Mouse (Mus musculus) yolk sac, embryonic 10.5 days (tissue): ENCODE results near the gene Fbxl8.
A peak's percentile ranks its signal among the peaks of the same experiment; 100 is the strongest.
"Not testable (repeated sequence)": the region's sequence is repeated elsewhere in the genome, so short reads cannot be mapped to it uniquely, and the experiment has no call there.

Experiments
- DNase-seq: peaks from one replicate; pipeline ENCODE4 v3.0.0-alpha.2; 2017; ENCODE audit warnings: low spot score

Gene Fbxl8

GRCm38 (mm10) chr8:105264024-105264982 lies at the start of gene Fbxl8, which contains the start of gene Tradd:
Fbxl8 (plus strand) TSS chr8:105264648.
Tradd (minus strand) TSS chr8:105264609.
- DNase-seq = peak; percentile 84

DNA sequence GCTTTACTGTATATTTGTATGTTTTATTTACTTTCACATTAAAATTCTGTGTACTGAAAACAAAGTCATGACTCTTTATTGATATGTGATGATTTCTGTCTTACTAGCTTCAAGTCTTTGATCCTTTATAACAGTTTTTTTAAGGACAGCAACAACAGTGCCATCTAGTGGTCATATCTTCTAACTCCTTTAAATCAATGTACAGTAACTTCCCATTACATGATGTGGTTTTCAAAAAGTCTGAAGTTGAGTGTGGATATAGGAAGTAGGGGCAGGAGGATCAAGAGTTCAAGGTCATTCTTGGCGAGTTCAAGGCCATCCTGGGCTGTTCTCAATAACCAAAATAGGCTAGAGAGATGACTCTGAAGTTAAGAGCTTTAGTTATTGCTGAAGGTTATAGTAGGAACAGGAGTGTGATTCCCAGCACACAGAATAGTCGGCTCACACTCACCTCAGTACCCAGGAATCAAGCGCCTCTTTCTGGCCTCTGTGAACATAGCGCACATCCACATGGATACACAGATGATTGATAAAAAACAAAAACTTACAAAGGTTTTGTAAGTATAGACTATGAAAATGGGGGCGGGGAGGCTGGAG lies 46.4 kb upstream of the Fbxl8 start:
- no peak for DNase-seq

- no peak for DNase-seq
These were observed 40.6 kb upstream of the Fbxl8 start for GRCm38 (mm10) chr8:105223850-105224249.

DNA sequence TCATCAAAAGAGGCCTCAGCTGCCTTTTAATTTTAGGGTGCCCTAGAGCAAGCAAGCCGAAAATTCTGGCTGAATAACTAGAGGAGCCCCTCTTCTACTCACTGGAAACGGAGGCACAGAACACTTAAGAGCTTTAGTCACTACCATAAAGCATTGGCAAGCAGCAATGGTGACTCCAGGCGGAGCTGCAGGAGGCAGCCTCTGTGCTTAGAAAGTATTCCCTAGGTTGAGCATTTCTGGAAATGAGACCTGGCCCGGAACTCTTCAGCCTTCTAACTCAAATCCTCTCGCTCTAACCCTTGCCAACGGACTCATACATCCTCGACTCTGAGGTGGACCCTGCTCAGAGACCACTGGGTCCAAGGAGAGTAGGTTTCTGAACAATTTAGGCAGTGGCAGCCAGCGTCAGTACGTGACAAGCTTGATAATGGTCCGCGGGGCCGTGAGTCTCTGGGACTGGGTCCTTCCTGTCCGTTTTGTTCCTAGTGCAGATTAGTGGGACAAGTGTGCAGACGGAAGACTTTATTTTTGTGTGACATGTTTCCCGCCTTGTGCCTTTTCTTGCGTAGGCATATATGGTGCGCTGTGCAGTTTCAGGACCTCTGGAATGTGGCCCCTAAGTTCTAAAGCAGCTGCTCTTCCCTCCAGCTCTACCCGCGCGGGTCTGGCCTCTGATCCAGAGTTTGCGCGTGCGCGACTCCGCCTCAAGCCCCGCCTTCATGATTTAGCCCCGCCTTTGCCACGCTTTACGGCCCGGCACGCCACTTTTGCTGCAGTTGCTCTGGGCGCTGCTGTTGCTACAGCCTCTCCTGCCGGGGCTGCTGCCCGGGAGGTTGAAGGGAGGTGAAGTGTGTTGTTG lies 39.8 kb upstream of the Fbxl8 start, which contains the start of gene D230025D16Rik:
Gene D230025D16Rik (plus strand): TSS at position 733 of the 859 bp plus-strand sequence.
- peak; percentile 97 for DNase-seq

GRCm38 (mm10) chr8:105225272-105225593 lies 39.2 kb upstream of the Fbxl8 start:
- DNase-seq = no peak

GRCm38 (mm10) chr8:105225917-105226316 lies 38.5 kb upstream of the Fbxl8 start:
- peak; percentile 73 for DNase-seq

DNA sequence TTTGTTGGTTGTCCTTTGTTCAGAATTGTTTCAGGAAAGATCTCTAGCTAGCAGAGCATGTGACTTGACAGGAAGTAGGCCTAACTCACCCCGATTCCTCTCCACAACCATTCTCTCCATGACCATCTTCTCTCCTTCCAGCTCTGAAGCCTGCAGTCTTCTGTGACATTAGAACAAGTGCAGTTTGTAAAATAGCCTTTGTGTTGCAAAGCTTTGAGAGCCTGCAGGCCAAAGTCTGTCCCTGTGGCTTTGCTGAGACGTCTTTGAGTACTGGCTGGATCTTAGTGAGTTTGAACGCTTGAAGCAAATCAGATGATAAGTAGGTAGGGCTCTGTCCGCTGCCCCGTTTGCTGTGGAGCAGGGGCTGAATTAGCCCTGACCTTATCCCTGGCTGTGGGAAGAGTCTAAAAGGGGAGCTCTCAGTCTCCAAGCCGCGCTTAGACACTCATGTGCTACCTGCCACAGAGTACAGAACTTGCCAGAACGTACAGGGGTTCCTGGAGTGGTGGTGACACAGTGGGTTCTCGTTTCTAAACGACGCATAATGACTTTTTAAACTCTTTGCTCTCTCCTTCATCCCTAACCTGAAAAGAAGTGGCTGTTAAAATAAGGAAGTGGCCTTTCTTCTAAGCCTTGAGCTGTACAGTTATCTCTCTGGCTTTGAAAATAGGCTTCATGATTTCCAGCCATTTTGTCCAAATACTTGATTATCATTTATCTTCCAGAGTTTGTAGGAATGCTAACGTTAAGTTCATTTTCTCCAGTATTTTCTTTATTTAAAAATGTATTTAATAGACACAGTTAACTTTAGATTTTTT lies 32.7 kb upstream of the Fbxl8 start:
- DNase-seq = no peak

DNA sequence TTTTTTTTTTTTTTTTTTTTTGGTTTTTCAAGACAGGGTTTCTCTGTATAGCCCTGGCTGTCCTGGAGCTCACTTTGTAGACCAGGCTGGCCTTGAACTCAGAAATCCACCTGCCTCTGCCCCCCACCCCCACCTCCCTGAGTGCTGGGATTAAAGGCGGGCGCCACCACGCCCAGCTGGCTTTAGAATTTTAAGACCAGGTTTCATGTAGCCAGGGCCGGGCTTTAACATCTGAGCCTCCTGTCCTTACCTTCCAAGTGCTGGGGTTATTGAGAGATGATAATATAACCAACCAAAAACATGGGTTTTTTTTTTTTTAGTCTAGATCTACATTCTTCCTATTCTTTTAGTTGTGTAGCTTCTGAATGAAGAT lies 32.1 kb upstream of the Fbxl8 start:
- DNase-seq = not testable (repeated sequence)

DNA sequence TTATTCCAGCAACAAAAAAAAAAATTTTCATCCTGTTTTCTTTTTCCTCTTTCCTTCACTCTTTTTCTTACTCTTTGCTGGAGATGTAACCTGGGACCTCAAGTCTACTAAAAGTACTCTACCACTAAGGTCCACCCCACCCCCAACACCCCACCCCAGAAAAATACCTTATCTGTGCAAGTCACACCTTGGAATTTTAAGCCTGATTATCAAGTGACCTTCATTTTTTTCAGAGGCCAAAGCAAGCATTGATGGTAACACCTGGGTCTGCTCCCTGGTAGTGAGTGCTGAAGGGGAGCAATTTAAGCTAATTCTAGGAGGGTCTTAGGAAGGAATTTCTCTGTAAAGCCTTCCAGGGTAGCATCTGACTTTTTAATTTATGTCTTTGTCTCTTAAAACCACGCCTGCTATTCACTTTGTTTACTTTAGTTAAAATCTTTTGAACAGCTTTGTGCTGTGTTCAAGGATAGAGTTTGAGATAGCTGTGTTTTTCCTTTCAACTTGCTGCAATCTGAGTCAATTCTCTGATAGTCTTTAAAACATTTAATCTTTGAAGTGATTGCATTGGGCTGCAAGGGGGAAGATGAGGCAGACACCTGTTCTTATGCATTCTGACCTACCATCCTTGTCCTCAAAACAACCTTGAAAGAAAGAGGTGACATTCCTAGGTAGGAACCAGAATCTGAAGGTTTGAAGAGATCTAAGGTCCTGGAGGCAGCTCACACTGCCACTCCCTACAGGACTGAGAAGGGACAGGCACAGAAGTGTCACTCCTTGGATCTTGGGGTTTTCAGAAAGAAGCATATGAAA lies 31.1 kb upstream of the Fbxl8 start:
- DNase-seq = no peak

DNA sequence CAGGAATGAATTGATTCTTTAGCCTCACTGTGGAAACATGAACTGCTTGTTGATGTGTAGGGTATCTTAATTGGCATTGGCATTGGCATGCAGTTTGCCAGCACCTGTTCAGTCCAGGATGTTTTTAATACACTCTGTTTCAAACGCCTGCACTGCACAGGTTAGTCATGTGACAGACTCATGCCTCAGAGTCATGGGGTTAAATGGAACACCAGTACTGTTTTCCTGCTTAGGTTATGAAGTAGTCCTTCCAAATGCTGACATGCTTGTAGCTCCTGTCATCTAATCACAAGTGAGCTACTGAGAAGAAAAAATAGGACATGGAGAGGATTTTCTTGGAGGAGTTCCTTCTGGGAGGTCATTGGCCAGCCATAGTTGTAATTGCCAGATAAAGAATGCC lies 29.2 kb upstream of the Fbxl8 start:
- no peak for DNase-seq

DNA sequence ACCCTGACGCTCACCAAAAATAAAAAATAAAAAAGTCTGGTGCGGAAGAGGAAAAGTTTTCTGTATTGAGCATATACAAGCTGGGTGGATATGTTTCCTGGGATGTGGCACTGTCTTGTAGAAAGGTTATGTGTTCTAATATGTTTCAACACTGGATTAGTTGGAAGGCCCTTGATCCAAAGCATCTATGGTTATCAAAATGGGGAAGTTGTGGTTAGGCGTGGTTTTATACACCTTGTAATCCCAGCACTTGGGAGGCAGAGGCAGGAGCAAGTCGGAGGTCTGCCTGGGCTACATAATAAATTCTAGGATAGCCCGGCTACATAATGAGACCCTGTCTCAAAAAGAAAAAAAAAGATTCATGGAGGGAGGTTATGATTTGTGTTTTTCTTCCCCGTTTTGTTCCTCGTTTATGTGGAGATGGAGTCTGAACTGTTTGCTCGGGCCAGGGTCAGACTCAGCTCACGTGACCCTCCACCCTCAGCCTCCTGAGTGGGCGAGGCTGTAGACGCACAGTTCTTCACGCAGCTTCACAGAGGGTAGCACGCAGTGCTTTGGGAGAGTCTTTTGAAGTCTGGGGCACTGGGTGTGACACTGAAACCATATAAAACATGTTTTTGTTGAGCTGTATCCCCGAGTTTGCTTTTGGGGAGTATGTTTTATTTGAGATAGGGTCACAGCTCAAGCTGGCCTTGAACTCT lies 26.9 kb upstream of the Fbxl8 start:
- no peak for DNase-seq

GRCm38 (mm10) chr8:105241016-105241415 lies 23.4 kb upstream of the Fbxl8 start:
- no peak for DNase-seq

DNA sequence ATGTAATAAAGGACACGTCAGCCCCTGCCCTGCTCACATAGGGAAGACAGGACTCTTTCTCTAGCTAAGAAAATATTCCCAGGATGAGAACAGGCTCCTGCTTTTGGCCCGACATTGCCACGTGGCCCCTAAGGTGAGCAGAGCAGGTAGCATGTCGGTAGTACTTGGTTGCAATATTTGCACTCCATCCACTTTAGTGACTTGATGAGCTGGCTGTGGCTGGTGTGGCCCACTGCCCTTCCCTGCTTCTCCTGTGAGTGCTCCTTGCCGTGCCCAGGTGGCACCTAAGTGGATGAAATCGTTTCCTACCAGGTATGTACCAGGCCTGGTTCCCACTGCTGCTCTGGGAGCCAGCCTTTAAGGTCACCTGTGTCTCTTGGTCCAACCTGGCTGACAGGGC lies 12.5 kb upstream of the Fbxl8 start:
- no peak for DNase-seq

DNA sequence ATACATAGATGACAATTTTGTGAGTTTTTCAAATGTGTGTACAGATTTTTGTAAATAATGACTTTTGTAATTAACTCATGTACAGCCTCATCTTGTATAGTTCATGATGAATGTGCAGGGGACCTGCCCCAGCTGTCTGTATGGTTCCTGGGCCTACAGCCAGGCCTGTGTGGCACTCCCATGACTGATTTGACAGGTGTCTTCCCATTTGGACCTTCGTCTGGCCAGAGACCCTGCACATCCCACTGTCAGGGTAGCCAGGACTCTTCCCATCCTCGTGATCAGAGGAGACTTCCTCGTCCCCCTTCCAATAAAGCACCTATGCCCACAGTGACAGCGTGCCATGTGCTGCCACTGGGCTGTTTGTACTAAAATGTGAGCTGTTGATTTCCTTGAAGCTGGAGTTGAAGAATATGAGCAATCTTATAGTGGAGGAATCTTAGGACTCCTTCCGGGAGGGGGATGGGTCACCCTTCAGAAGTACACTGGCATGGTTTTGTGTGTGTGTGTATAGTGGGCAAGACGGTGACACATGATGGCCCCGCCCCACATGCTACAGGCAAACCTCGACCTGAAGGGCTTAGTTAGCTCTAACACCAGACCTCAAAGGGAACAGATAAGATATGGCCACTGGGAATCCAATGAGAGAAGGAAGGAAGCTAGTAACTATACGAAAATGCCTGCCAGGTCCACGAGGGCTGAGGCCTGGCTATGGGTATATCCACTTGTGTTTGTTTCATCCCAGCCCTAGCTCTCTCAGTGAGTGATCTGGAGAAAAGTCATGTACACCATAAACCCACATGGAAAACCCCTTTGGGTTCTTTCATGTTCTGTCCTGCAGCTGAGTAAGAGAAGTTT lies 11.5 kb upstream of the Fbxl8 start:
- no peak for DNase-seq

DNA sequence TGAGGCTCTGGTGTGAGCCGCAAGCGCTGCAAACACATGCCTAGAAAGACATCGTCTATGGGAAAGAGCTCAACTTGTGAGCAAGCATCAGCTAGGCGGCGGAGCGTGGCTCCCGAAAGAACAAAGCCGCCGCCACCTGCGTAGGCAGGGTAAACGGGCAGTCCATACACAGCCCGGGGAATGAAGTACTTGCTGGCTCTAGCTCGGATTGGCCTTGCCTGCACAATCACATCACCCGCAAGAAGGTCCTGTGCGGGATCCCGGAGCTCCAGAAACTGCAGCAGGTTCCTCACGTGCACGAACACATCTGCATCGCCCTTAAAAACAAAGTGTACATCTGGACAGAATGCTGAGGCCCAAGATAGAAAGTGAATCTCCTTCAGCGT lies 10.7 kb upstream of the Fbxl8 start:
- DNase-seq = no peak

DNA sequence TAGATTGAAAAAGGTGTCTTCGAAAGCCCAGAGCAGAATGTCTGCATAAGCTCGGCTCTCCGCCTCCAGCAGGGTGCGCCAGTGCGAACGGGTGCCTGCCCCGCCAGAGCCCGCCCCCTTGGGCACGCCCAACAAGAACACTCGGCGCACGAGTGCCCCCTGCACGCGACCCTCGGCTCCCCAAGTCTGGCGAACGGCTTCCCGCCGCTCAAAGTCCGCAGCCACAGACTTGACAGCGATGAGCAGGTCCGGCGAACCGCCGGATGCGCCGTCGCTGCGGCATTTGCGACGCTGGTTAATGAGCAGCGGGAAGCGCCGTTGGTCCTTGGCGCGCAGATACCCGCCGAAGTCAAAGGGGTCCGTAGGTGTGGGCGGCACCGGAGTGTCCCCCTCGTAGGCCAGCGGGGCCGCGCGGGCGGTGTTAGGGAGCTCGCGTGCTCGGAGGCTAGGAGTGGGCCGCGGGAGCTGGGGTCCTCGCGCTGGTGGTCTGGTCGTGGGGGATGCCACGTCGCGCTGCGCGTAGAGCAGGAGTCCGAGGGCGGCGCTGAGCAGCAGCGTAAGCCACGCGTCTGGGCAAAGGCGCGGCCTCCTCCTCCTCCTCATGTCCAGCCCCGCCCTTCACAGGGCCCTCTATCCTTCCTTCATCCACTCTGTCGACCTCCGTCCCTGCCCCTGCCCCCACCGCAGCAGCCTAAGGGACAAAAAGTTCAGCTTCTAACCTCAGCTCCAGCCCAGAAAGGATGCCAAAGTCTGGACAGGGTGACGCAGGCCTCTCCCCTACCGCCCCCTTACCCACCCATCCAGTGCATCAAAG lies 10.1 kb upstream of the Fbxl8 start:
- peak; percentile 91 for DNase-seq

GRCm38 (mm10) chr8:105254966-105255350 lies 9.5 kb upstream of the Fbxl8 start, which contains the start of gene B3gnt9:
B3gnt9 (minus strand) TSS chr8:105255153.
- peak; percentile 74 for DNase-seq
